Mouse (Mus musculus): ENCODE results near the gene Atp2b1.

Atp2b1 gene

DNA sequence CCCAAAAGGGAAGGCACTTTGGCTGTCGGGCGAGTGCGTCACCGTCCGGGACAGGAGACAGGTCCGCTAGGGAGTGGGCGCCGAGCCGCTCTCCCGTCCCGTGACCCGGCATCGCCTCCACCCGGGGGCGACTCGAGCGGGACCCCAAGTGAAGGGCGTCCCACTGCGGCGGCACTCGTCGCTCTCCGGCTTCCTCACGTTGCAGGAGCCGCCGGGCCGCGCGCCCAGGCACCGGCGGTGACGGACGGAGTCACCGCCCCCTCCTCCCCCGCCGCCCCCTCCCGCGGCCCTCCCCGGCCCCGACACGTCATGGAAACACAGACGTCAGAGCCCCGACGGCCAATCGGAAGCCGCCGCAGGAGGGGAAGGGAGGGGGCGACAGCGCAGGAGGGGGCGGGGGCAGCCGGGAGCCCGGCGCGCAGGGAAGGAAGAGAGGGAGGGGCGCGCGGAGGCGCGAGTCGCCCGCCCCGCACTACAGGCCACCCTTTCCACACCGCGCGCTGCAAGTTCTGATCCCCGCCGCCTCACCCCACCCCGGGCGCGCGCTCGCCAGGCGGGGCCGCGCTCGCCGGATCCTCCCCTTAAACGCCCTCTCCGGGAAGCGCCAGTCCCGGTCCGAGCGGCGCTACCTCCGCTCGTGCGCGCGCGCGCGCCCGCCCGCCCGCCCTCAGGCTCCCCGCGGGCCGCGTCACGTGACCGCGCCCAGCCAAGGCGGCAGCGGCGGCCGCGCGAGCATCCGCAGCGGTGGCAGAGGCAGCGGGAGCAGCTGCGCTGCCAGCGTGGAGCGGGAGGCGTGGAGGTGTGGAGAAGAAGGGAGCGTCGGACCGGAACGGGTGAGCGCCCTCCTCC is at the start of gene Atp2b1:
TSS of gene Atp2b1 (plus strand) at position 446 of the 849 bp plus-strand sequence.
- in situ Hi-C loops (cut with MboI), result no loop called here

DNA sequence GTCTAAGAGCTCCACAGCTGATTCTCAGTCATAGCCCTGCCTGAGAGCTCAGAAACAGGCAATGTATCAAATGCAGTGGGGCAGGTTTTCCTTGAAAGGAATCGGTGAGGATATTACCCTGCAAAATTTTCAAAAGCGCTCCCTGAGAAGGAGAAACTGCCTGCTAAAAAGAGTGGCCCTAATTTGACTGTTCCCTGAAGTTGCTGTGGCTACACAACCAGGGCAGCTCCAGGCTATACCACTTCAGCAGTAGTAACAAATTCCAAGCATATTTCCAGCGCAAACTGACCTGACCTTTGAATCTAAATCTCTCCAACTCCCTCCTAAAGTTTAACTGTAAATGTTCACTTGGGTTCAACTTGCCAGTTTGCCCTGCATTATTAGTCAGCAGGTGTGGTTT is 49.4 kb upstream of the Atp2b1 start:
- in situ Hi-C loops (cut with MboI), result no loop called here

DNA sequence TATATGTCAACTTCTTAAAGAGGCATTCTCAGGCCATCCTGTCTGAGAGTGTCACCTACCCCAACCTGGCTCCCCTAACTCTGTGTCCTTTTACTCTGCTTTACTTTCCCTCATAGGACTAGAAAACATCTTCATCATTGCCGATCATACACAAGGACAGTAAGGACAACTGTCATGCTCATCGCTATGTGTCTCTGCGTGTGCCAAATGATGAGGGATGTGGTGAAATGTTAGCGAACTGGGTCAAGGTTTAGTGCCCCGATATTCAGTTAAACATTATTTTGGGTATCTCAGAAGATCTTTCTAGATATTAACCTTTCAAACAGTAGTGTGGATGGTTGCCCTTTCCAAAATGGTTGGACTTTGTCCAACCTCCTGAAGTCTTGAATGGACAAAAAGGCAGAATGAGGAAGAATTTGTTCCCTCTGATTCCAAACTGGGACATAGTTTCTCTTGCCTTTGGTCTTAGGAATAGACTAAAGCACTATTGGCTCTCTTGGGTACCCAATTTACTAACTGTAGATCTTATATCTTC is 47.3 kb upstream of the Atp2b1 start:
- in situ Hi-C loops (cut with MboI), result no loop called here

DNA sequence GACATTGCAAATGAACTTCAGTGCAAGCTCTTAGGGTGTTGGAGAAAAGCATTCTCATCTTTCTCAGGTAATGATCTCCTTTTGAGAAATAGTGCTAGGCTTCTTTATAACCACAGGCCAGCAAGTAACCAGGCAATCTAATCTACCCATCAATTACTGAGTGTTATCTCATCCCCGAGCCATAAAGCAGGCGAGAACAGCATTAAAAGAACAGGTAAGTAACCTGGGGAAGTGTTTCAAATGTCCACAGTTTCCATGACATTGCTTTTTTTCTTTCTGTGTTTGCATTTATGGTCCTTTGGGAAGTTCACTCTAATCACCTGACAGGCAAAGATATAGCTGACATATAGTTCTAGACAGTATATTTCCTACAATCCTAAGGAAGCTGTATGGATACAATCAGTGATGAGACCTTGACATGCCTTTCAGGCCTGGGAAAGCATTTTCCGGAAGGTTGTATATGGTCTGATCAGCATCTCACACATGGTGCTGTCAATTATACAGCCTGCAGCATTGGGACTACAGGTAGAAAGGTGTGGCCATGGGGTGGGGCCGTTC is 45.8 kb upstream of the Atp2b1 start:
- in situ Hi-C loops (cut with MboI), result no loop called here

DNA sequence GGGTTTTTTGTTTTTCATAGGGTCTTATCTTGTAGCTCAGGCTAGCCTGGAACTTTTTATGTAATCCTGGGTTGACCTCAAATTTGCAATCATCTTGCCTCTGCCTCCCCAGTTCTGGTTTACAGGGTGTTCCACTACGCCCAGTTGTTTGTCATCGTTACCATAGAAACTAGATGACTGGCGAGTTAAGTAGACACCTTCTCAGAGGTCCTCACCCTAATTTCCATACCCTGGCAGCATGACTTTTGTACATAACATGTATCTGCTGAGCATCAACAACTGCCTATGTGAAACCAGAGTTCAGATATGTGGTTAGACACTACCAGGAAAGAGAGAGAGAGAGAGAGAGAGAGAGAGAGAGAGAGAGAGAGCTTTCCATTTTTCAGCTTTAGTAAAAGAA is 36.4 kb upstream of the Atp2b1 start:
- in situ Hi-C loops (cut with MboI), result no loop called here

DNA sequence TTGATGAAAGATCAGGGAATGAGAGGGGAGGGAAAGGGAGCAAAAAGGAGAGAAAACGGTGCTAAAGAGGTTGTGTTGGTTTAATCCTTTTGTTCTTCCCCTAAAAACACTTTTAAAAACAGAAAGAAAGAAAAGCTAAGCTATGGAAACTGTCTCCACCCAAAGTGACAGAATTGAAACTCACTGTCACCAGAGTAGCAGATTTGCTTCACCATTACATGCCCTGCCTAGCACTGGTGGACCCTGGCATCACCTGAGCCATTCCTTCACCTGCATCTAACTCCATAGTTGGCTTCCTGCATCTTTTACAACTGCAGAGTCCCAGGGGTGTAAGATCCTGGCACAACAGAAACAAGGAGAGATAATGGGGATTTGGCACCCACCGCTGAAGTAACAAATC is 35.6 kb upstream of the Atp2b1 start:
- in situ Hi-C loops (cut with MboI), result no loop called here

DNA sequence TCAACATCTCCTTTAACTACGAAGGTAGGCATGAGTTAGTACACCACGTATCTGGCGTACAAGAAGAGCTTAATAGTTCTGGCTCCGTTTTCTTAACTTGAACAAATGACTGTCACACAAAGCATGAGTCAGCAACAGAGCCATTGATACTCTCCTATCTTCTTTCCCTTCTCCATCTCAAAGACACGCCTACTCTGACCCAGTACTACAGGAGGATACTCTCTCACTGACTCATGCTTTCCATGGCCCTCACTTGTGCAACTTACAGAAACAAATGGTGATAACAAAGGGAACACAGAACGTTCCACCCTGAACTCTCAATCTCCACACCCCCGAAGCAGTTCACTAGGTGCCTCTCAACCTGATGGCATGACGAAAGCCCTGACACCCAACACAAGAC is 34.1 kb upstream of the Atp2b1 start:
- in situ Hi-C loops (cut with MboI), result no loop called here

DNA sequence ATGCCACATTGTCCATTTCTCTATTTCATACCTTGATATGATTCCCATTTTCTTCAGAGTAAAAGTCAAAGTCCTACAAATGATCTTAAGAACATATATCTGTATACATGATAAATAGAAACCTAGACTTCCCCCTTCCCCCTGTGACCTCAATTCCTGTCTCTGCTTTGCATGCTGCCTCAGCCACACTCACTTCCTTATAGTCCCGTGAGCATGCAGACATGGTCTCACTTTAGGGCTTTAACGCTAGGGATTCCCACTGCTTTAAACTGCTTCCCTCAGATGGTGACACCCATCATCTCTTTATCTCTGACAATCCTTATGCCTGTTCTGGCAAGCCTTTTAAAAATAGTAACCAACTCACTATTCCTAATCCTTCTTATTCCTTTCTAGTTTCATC is 33.5 kb upstream of the Atp2b1 start:
- in situ Hi-C loops (cut with MboI), result no loop called here

DNA sequence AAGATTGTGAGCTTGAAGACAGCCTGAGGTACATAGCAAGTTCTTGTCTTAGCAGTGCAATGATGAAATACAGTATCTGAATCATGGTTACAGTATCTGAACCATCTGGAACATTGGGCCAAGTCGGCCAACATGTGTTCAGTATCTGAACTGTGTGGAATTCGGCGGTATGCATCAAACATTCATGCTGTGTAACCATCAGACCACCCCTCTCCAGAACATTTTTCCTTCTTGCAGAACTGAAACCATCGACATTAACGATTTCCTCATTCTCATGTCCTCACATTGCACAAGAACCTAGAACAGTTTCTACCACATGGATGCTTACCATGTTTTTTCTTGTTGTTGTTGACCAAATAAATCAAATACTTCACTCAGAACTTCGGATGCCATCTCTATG is 32.7 kb upstream of the Atp2b1 start:
- in situ Hi-C loops (cut with MboI), result no loop called here

DNA sequence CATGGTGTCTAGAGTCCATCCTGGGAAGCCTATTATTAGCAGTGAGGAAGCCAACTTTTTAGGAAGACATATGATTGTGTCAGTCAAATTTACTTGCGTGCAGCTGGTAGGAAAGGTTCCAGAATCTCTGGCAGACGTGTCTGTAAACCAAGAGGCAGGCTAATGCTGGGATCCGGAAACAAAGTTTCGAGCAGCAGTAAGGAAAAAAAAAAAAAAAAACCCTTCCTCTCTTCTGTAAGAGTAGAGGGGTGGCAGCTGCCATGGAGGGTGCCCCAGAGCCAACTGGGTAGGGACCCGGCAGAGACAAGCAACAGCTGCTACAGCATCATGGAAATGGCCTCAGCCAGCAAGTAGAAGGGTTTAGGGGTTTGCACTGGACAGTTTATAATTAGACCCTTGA is 31.6 kb upstream of the Atp2b1 start:
- in situ Hi-C loops (cut with MboI), result no loop called here

DNA sequence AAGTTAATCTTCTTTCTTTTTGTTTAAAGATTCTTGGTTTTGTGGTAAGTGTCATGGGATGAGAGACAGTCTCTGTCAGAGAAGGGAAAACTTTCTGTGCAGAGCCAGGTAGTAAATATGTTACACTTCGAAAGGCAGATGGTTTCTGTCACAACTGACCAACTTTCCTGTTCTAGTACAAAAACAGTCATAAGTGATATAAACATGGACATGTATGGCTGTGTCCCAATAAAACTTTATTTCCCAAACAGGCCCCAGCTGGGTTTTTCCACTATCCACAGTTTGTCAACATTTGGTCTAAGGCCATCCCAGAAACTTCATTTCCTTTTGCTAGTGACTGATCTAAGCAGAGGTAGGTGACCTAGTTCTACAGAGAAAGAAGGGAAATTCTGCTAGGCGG is 29.8 kb upstream of the Atp2b1 start:
- in situ Hi-C loops (cut with MboI), result no loop called here

DNA sequence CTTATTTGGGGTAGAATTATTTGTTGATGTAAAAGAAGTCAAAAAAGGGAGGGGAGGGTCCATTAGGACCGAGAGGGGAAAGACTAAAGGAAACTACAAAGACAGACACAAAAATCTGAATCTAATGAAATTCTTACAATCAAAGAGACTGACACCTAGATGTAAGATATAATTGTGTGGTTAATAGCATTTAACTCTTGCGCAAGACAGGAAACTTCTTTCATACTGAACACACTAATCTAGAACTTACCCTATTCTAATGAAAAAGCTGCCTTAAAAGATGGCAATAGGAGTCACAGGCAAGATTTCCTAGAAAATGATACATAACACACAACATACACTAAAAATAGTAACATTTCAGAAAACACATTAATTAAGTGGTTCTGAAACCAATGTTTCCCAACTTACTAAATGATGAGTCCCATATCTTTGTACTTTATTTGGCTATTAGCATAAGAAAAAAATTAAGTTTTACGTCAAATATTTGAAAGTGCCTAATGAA is 27.4 kb upstream of the Atp2b1 start:
- in situ Hi-C loops (cut with MboI), result no loop called here

DNA sequence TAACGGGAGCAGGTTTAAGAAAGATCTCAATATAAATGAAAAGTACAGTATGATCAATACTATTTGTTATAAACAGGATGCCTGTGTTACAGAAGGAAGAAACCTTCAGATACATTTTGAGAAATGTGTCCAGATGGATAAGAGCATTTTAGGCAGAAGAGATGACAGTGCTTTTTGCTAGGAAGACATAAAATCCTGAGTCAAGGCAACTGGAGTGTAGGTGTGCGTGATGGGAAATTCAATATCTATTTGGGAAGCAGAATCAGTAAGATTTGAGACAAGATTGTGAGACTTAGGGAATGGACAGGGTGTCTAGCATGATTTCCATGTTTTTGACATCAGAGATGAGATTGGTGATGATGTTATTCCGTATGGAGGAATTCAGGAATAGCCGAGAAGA is 22.8 kb upstream of the Atp2b1 start:
- in situ Hi-C loops (cut with MboI), result no loop called here

DNA sequence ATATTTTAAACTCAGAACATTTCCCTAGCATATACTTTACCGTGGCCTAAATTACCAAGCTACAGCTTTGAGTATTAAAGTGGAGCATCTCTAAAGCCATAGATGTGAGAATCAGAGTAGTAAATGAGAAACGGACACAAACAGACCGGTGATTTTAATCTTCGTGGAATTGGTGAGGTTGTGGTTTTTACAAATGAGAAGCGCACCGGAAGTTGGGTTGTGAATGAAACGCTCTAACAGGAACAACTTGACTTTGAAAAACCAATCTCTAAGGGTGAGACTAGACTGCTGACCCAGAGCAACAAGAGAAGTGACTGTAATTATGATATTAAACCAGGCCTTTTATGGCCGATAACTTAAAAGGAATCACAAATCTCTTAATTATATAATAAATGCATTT is 16.7 kb upstream of the Atp2b1 start:
- in situ Hi-C loops (cut with MboI), result no loop called here

DNA sequence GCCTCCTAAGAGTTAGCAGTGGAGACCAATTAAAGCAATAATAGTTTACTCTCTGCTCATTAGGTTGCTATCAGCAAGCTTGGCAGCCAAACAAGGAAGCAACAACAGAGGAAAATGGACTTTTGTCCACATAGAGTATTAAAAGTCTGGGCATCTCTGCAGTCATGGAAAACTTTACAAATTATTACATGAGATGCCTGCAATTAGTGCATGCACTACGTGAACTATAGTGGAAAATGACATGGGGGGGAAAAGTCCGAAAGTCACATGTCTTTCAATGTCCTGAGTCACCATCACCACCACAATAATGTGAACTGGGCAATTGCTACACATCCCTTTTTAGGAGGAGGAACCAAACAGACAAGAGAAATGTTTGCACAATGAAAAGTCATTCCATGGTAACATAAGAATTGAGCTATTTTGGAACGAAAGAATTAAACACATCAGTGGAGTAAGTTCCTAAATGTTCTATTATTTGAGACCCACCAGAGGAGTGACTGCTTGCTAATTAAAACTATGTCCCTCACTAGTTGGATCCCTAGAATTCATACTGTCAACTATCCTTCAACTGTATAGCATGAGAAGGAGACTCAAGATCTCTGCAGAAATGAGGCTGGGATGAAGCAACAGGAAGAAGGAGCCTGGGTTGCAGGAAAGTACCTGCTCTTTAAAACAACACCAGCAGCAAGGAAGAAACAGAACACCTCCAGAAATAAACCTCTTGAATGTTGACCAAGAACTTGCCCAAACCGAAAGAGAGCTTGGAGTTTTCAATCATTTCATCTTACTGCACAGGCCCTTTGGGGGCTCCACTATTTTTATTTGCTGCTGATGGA is 16.1 kb upstream of the Atp2b1 start:
- in situ Hi-C loops (cut with MboI), result no loop called here

DNA sequence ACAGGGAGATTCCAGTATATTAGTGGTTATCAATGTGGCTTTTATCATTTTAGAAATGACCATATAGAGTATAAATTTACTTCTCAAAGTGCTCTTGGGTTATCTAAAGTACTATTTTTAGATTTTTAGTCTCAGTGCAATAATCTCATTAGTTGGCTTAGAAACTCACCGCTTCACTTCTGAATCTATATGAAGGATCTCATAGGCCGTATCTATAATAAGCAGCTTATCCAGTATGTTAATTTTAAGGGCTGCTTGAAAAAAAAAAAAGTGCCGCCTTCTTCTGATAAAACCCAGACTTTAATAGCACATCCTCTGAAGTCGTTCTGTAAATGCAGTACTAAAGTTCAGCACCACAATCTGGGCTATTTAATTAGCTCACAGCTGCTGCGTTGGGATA is 12.7 kb upstream of the Atp2b1 start:
- in situ Hi-C loops (cut with MboI), result no loop called here

DNA sequence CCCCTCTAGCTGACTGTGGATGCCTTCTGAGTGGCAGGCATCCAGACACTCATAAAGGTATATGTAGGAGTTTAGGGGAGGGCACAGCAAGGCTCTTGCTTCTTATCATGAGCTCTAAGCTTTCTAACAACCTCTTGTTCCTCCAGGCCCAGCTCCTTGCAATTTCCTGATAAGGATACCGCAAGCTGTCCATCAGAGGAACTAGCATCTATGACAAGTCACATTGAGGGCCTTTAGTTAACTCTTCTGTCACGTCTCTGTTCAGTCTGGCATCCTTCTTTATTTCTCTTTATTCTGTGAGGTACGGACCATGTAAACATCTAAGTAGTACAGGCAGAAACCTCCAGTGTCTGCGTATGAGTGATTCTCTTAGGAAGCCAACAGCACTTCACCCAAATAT is 8.2 kb upstream of the Atp2b1 start:
- in situ Hi-C loops (cut with MboI), result no loop called here

DNA sequence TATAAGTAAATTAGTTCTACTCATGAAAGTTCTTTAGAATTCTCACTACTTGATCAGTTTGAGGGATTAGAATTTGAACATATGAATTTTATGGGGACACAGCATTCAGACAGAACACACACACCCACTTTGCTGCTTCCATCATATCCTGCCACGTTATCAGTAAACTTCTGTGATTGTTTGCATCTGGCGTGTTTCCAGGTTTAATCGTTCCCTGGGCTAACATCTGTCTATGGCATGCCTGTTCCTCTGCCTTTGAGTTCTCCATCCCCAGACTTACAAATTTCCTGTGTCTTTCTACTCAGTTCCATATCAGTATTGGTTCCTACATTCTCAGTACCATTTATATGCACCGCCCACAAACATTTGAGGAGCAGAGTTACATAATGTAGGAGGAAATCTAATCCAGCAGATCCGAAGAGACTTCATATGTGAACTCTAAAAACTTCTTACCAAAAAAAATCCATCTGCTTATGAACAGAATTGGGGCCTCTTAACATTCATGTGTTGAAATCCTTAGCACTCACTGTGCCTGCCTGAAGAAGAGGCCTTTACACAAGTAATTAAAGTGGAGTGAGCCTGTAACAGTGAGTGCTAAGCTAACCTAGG is 7.2 kb upstream of the Atp2b1 start:
- in situ Hi-C loops (cut with MboI), result no loop called here

DNA sequence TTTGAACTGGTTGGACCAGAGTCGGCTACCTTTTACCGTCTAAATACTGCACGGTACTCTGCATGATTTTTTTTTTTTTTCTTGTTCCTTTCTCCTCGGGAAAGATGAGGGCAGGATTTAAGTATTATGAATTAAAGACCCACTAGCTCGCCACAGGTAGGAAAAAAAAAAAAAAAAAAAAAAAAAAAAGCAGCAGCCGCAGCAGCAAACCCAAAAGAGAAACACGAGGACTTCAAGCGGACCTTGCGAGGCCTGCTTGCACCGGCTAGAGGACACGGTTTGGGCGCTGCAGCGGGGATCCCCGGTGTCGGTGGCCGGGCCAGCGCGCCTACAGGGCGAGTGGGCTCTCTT is 621 bp upstream of the Atp2b1 start:
- in situ Hi-C loops (cut with MboI), result no loop called here

DNA sequence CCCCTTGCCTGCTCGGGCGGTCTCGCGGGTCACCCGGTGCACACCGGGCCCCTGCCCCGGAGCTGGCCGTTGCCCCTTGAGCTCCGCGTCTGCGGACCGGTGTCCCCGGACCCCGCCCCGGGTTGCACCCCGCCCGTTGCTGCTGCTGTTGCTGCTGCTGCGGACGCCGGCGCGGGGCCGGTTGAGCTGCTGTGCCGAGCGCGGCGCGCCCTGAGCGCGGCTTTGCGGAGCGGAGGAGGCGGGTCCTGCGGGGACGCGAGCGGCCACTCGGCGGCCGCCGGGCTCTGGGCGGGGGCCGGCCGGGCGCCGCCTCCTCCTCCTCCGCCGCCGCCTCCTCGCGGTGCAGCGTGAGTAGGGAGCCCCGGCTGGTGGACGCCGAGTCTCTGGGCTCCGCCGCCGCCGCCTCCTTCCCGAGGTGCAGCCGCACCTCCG is 620 bp downstream of the Atp2b1 start:
- in situ Hi-C loops (cut with MboI), result no loop called here

DNA sequence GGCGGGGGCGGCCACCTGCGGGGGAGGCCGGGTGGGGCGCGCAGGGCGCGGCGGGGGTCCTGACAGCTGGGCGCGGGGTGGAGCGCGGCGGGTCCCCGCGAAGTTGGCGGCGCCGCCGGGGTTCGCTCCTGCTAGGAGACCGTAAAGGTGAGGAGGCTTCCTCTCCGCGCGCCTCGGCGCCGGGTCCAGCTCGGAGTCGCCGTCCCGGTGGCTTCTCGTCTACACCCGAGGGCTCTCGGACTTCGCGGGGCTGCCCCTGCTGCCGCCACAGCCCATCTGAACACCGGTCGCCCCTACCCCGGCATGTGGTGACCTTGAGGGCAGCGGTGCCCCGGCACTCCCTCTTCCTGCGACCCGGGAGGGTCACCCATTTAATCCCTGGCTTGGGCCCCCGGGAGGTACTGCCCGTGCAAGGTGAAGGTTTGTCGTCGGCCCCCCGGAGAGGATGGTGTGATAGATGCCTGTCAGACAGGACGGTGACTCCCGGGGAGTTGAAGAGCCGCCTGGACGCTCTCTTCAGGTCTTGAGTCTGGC is 1.3 kb downstream of the Atp2b1 start:
- in situ Hi-C loops (cut with MboI), result no loop called here

Measured in mature B cell (primary cell).